In the genomic region with DNA sequence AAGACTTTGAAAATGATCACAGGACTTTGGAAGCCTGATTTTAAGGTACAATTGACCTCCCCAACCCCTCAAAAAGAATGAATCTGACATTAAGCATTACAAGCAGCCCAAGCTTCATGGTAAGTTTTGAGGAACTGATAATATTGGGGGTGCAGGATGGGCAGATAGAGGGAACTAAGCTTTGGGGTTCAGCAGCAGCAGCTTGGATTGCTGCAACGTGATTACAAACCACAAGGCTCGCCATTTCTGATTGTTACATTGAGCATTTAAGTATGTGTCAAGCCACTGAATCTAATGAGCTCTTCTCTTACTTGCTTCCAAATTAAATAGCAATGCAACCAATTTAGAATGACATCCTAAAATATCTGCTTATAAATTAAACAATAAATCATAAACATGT, we compare ENCODE assay signal across 22 mouse cellular contexts.
"Had no signal": no experiment of that assay in that cellular context is flagged by ENCODE, and none has a peak within 500 bp of the region (broad histone marks: within the 10 kb centered on the region; RNA-seq: fewer than 3 reads in every experiment).

No protein-coding gene starts in this region.

- H3K36me3 ChIP-seq: heart, embryonic 10.5 days; heart, embryonic 12.5 days; hindbrain, embryonic 10.5 days; hindbrain, embryonic 12.5 days; kidney, embryonic 15.5 days; limb, embryonic 13.5 days; limb, embryonic 15.5 days; liver, embryonic 12.5 days had no signal

- H3K4me2 ChIP-seq: hindbrain, embryonic 12.5 days; hindbrain, embryonic 14.5 days; kidney, embryonic 15.5 days; limb, embryonic 13.5 days; limb, embryonic 15.5 days; liver, embryonic 12.5 days had no signal

- H3K9ac ChIP-seq: heart, embryonic 12.5 days; hindbrain, embryonic 12.5 days; hindbrain, embryonic 14.5 days; kidney, embryonic 15.5 days; limb, embryonic 13.5 days; limb, embryonic 15.5 days; liver, embryonic 12.5 days had no signal

- H3K27me3 ChIP-seq: heart, embryonic 12.5 days; hindbrain, embryonic 12.5 days; kidney, embryonic 15.5 days; limb, embryonic 13.5 days; limb, embryonic 15.5 days; liver, embryonic 12.5 days had no signal

- H3K4me1 ChIP-seq: hindbrain, embryonic 10.5 days; hindbrain, embryonic 12.5 days; kidney, embryonic 15.5 days; limb, embryonic 13.5 days; limb, embryonic 15.5 days had no signal

- ATAC-seq: hindbrain, embryonic 16.5 days; inflammation-experienced regulatory T-cells, adult 6 months had no signal

- DNase-seq: gastrocnemius, postnatal 36 days; heart, postnatal 10 days; heart, postnatal 4 days; kidney, adult 11 months; kidney, adult 2 months; kidney, adult 9 months; kidney, postnatal 14 days; kidney, postnatal 36 days; layer of hippocampus, adult 9-11 months; layer of hippocampus, postnatal 36 days had no signal

- H3K9me3 ChIP-seq: heart, embryonic 10.5 days; heart, embryonic 12.5 days; hindbrain, embryonic 10.5 days; hindbrain, embryonic 12.5 days; kidney, embryonic 15.5 days; limb, embryonic 13.5 days; limb, embryonic 15.5 days; liver, embryonic 12.5 days had no signal

- H3K27ac ChIP-seq: hindbrain, embryonic 10.5 days; hindbrain, embryonic 12.5 days; hindbrain, embryonic 14.5 days; kidney, embryonic 15.5 days; kidney, postnatal 0 days; limb, embryonic 13.5 days; limb, embryonic 15.5 days; liver, embryonic 12.5 days had no signal

- H3K4me3 ChIP-seq: heart, embryonic 10.5 days; heart, embryonic 12.5 days; hindbrain, embryonic 10.5 days; hindbrain, embryonic 12.5 days; kidney, embryonic 15.5 days; limb, embryonic 13.5 days; limb, embryonic 15.5 days; liver, embryonic 12.5 days had no signal
